Mouse (Mus musculus) spleen, postnatal 4 days (tissue): ENCODE data around the gene Ankrd36.
A peak's percentile ranks its signal among the peaks of the same experiment; 100 is the strongest.
"Not testable (repeated sequence)": the region's sequence is repeated elsewhere in the genome, so short reads cannot be mapped to it uniquely, and the experiment has no call there.

Experiments used
- DNase-seq, 2 experiments: peaks; one replicate each; pipeline ENCODE4 v3.0.0; 2022; ENCODE audit warnings: low spot score in 2 of 2

Gene Ankrd36

DNA sequence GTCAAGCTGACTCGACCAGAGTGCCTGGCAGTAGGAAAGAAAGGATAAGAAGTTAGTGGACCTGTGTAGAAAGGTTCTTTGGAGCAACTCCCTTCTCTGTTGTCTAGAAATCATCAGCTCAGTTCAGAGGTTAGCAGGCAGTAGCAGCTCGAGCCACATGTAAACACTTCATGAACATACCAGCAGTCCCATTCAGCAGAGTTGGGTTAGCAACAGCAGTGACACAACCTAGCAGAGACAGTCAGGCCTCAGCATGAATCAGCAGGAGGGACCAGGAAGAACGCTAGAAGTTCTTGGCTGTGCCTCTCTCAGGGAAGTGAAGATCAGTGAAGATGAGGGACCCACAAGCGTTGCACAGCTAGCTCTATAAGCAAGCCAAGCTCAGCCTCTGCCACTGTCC lies 24.0 kb upstream of the Ankrd36 start:
- DNase-seq, result no peak

DNA sequence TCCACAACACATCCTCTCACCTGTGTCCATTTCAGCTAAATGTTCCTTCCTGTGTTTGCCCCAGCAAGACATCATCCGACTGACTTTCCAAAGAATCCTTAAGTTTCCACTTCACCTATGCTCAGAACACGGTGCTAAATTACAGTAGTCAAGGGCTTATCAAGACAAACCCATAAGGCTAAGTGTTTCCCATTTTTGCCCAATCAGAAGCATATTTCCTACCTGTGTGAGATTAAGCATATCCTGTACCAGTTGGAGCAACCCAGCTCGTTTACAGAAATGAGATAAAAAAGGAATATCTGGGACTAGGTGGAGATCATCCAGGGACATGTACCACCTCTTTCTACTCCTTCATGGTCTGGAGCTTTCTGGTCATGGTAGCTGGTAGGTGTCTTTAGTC lies 22.8 kb upstream of the Ankrd36 start:
- no peak for DNase-seq

DNA sequence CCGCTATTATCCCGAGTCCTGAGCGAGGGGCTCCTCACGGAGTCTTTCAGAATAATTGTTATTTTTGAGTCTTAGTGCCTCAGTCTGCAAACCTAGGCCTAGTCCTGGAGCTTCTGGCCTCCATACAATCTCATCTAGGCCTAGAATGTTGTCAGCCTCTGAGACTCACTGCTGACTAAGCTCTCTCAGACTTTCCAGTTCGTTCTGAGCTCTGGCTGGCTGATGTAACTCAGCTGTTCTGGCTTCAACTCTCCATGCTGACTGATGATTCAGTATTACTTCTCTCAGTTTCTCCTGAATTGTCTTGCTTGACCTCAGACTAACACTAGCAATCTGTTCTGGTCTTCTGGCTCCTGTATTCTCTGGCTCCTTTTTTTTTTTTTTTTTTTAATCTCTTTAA lies 18.1 kb upstream of the Ankrd36 start:
- no peak for DNase-seq

DNA sequence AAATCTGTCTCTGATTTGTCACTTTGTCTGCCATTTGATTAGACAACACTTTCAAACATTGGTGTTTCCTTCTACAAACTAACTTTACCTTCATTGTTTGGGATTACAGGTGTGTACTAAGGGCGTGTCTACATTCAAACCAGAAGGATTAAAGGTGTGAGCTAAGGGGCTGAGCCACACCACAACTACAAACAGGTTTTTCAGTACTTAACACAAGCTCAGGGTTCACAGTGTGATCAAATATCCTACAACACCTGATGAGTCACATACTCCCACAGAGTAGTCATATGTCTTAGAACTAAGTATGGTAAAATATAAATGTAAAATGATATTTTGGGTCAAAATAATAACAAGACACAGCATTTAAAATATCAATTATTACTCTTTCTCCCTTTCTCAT lies 17.6 kb upstream of the Ankrd36 start:
- DNase-seq, result no peak

DNA sequence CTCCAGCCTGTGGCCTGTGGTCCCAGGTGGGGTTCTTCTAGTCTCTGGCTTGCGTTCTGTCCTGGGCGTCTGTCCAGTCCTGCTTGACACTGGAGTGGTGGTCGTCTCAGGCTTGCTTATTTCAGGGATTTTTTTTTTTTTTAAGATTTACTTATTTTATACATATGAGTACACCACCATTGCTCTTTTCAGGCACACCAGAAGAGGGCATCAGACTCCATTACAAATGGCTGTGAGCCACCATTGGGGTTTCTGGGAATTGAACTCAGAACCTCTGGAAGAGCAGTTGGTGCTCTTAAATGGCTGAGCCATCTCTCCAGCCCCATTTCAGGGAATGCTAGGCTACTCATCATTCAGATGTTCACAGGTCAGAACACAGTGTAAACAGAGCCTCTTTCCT lies 9.2 kb upstream of the Ankrd36 start:
- no peak for DNase-seq

DNA sequence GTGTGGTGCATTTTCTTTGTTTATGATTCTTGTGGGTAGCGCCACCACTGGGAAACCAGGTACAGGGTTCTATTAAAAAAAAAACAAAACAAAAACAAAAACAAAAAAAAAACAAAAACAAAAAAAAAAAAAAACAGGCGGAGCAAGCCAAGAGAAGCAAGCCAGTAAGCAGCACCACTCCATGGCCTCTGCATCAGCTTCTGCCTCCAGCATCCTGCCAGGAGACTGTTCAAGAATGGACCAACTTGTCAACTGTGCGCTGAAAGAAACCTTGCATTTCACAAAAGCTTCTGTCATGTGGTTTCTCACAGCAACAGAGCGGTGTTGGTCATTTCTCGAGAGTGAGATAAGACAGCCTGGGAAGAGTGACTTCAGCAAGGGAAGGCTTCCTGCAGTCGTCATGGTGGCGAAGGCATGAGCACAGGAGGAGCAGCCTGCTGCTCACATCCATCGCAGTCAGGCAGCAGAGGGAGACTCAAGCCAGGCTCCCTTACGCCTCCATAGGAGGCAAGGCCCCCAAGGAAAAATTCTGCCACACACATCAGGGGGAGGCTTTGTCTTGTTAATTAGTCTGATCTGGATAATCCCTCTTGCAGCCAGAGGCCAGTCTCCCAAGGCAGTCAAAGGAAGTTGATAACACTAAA lies 6.7 kb upstream of the Ankrd36 start:
- DNase-seq, result no peak

DNA sequence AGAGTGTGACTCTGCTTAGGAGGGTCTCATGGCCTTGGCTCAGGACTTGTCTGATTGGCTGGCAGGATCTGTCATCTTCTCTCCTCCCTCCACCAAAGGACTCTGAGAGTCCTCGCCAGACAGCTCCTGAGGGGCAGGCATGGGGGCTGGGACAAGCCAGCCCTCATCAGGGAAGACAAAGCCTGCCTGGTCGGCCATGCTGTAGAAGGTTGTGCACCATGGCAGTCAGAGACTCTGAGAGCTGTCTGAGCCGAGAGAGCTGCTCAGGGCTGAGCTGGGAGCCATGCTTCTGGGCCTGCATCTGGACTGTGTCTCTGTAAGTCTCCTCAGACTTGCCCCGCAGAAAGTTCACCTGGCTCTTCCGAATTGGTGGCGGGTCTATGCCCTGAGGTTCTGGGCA lies 5.6 kb upstream of the Ankrd36 start:
- DNase-seq, result peak in 1 of 2 experiments; percentile 56

DNA sequence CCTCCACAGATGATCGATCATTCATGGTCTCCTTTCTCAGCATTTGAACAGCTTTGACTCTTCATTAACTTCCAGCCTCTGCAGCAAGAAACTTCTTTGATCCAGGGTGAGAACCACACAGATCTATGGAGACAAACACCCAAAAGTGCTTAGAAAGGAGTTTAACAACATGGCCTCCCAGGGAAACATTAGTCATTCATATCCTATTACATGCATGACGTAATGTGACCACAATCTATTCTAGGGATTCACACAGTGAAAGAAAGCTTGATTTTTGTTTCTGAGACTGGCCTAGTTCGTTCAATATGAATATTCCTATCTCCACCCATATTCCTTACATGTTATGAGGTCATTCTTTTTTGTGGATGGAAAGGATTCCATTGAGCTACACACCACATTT lies 3.9 kb upstream of the Ankrd36 start:
- DNase-seq, result no peak

DNA sequence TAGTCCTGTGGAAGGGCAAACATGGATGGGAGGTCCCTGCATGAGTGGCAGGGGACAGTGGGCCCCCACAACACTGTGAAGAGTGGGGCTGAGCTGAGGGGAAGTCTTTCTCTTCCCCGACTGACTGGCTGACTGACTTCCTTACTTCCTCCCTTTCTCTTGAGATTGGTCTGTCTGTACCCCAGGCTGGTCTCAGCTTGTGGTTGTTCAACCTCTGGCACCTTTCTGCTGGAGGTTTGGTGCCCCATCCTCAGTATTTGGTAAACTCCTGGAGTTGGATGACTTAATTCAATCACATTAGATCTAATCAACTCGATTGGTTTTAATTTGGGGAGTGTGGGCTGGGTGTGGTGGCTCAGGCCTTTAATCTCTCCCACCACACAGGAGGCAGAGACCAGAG lies 3.0 kb upstream of the Ankrd36 start:
- no peak for DNase-seq

DNA sequence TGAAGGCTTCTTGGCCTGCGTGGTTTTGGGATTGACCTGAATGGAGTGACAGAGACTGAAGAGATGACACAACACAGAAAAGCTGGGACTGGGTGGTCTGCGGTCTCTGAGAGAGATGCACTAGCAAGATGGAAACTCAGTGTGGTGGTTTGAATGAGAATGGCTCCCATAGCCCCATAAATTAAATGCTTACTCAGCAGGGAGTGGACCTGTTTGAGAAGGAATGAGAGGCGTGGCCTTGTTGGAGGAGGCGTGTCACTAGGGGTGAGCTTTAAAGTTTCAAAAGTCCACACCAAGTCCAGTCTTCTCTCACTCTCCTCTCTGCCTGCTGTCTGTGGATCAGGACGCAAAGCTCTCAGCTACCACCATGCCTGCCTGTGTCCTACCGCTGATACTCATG lies 1.8 kb upstream of the Ankrd36 start:
- DNase-seq, result no peak

DNA sequence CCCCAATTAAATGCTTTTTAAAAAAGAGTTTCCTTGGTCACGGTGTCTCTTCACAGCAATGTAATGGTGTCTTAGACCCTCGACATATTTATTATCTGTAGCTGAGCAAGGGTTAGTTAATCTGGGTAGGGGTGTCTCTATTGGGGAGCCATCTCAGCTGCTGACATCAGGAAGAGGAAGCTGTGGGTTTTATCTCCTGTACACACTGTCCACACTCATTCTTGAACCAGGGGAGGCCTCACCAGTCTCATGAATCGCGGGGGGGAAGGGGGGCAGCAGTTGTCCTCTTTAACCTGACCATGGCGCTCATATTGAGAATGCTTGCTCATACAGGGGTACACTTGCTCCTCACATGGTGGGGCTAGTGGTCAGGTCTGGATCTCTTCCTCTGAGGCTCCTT lies 1.4 kb upstream of the Ankrd36 start:
- no peak for DNase-seq

DNA sequence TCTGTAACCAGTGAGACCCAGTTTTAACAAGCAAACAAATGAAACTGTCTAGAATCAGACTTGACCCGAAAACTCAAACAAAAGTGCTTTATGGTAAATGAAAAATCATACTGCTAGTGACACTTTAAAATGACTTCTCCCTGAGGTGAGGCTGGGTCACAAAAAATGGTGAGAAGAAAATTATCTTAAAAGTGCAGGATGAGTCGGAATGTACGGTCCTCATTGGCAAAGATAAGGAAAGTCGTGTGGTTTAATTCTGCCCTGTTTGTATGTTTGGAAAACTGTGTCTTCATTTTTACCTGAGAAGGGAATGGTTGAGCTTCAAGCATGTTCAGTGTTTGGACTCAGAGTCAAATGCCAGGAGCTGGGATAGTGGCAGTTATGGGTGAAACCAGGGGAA lies 2.4 kb downstream of the Ankrd36 start:
- no peak for DNase-seq

DNA sequence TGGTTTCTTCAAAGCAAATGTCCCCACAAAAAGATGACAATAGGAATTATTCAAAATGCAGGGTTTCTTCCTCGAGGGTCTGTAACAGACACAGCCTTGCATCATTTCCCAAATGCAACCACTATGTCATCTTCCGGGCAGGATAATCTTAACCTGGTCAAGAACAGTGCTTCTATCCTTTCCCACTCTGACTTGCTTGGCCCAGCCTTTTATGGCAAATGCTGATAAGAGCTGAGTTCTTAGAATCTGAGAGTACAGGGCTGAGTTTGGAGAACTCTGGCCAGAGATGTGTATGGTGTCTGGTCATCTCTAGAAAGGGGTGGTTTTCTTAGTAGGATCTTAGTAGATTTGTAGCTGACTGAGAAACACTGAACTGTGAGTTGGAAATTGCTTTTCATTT lies 4.3 kb downstream of the Ankrd36 start:
- DNase-seq, result no peak

DNA sequence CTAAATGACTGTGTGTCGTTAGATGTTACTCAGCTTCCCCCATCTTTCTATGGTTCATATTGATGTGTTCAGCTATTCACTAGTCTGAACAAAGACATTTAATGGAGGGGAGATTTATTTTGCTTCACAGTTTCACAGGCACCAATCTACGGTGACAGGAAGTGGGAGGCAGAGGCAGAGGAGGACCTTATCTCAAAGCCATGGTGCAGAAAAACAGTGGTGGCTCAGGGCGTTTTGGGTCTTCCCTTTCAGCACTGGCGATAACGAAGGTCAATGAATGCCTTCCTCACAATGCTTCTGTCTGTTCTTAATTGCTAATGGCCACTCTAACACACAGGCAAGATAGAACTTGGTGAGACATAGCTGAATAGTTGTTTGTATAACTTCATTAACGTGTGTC lies 5.6 kb downstream of the Ankrd36 start:
- DNase-seq, result peak in 1 of 2 experiments; percentile 47

DNA sequence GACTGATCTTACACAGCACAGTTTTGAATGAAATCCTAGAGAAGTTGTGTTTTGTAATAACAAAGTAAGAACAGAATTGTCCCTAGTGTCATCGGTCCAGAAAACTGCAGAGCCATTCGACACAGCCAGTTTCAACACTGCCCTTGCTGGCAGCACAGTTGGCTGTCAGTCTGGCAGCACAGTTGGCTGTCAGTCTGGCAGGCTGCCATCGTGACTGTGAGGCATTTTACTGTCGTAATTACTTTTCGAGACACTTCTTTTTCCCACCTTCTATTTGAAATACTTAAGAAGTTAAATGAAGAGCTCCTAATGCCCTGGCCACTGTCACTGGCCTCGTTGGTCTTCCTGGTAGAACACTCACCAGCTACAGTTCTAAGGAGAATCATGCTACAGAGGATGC lies 22.9 kb downstream of the Ankrd36 start:
- no peak for DNase-seq

DNA sequence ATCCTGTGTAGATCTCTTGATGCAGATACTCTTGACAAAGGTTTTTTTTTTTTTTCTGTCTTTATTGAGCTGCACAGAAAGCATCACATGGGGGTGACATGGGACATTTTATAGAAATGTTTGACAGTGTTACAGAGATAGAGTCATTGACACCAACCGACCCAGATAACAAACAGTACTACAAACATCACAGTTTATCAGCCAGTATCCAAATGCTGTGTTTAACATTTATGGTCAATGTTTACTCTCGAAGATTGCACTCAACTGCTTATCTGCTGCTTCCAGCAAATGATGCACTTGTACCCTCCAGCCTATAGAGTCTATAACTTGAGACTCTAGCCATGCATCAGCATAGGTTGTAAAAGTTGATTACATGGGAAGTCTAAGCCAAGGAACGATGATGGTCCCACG lies 25.9 kb downstream of the Ankrd36 start:
- DNase-seq, result peak in 1 of 2 experiments; percentile 14

DNA sequence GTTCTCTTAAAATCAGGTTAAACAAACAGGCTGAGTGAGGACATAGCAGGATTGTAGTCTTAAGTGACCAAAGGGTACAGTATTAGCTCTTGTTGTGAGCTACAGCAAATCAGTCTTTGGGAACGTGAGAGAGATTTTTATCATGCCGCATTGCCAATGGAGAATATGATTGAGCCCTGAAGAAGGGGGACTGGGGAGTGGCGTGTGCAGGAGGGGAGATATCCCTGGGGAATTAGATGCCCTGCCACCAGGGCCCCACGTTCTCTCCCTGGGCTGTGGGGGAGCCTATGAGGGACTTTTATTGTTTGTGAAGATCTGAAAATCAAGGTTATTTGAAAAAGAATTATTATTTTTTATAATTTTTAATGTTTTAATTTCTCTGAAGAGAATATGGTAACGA lies 26.3 kb downstream of the Ankrd36 start:
- DNase-seq, result peak in 1 of 2 experiments; percentile 46

DNA sequence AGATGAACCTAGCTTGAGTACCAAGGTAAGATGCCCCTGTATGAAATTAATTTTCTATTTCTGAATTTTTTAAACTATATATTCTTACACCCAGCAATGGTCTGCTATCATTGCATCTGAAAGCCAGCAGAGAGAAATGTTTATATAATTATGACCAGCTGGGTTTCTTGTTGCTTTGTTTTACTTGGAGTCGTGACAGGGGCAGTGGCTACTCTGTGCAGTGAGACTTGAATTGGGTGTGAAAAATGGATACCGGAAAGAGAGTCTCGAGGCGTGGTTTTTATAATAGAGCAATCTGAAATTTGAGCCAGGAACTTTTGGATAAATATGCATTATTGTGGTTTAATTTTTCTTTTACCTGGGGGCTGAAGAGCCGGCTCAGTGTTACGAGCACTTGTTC lies 27.3 kb downstream of the Ankrd36 start:
- no peak for DNase-seq

DNA sequence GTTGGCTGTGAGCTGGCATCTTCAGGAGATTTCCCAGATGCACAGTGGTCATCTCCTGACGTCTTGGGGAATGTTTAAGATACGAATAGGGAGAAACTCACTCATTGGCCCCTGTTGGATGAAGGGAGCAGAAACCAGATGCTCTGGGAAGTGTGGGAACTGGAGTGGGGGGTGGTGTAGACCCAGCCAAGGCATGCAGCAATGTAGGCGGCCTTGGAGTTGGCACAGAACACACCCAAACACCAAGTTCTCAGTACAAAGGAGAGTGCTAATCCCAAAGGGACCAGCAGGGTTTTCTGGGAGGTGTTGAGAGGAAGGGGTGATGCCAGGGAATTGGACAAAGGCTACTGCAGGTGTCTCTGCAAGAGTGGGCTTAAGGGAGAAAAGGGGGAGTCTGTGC lies 35.9 kb downstream of the Ankrd36 start:
- no peak for DNase-seq

DNA sequence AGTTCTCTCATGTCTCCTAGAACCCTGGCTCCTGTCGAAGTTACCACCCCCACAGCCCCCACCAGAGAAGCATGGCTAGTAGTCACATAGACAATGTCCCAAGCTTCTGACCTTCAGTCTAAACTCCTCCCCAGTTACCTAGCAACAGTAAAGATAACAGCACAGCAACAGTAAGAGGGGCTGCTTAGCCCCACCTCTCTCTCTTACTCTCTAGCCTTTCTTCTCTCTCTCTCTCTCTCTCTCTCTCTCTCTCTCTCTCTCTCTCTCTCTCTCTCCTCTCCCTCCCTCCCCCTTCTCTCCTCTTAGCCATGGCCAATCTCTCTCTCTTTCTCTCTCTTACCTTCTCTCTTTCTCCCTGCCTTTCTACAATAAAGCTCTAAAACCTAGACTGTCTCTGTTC lies 42.4 kb downstream of the Ankrd36 start:
- not testable (repeated sequence) for DNase-seq

DNA sequence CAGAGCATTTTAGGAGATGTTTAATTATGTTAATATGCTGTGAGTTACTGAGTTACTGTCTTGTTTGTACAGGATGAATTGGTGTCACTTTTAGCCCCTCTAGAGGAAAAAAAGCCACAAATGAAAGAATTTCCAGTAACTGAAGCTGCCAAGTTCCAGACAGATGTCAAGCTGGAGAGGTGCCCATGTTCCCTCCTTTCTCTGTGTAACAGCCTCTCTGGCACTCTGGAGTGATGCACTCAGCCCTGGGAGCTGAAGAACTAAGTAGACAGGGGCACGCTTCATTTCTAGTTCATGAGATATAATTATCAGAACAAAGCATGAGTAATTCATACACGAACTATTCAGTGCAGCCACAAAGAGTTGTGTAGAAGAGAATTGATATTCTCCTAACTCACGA lies 45.0 kb downstream of the Ankrd36 start:
- DNase-seq, result no peak

DNA sequence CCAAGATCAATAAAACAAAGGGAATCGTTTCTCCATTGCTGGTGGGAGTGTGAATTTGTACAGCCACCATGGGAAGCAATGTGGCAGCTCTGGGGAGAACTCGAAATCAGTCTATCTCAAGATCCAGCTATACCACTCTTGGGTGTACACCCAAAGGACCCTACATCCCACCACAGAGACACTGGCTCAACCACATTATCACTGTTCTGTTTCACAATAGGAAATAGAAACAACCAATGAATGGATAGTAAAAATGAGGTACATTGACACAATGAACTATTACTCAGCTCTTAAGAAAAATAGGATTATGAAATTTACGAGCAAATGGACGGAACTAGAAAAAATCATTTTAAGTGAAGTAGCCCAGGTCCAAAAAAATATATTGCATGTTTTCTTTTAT lies 55.6 kb downstream of the Ankrd36 start:
- DNase-seq, result no peak

DNA sequence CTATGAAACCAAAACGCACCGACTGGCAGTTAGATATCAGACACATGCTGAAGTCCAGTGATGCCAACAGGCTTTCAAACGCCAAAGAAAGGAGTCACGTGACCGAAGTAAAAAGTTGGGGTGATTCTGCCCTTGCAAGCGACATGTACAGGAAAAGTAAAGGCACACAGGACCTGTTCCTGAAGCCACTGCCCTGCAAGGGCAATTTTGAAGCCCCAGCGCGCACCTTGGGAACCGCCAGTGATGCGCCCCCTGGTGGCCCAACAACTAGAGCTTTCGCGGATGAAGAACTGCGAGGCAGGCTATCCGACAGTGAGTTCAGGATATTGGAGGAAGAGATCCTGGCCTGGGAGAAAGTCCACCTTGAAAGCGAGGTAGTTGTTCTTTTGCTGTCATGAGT lies 59.5 kb downstream of the Ankrd36 start:
- DNase-seq, result peak; percentile 74 to 92

DNA sequence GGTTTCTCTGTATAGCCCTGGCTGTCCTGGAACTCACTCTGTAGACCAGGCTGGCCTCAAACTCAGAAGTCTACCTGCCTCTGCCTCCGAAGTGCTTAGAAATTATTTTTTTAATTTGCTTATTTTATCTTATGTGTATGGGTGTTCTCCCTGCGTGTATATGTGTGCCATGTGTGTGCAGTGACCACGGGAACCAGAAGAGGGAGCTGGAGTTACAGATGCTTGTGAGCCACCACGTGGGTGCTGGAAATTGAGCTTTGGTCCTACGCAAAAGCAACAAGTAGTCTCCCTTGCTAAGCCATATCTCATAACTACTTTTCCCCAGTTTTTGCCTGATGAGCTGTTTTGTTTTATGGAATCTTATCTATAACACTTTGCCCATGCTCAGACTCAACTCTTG lies 73.6 kb downstream of the Ankrd36 start:
- no peak for DNase-seq

DNA sequence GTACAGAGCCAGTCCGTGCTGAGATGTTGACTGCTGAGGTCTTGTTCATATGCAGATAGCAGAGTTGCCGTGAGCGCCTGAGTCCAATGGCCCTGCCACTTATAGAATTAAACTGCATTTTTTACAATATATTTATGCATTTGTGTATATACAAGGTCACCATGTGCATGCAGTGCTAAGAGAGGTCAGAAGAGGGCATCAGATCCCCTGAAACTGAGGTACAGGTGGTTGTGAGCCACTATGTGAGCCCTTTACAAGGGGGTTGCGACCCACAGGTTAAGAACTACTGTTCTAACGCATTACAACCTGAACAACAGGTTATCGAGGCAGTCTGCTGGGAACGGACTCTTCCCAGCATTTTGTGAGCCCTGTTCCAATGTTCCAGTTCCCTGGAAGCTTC lies 80.8 kb downstream of the Ankrd36 start:
- DNase-seq, result no peak
